Mouse (Mus musculus): ENCODE results near the gene Fam124a.
"Not testable (repeated sequence)": the region's sequence is repeated elsewhere in the genome, so short reads cannot be mapped to it uniquely, and the experiment has no call there.

Gene Fam124a

DNA sequence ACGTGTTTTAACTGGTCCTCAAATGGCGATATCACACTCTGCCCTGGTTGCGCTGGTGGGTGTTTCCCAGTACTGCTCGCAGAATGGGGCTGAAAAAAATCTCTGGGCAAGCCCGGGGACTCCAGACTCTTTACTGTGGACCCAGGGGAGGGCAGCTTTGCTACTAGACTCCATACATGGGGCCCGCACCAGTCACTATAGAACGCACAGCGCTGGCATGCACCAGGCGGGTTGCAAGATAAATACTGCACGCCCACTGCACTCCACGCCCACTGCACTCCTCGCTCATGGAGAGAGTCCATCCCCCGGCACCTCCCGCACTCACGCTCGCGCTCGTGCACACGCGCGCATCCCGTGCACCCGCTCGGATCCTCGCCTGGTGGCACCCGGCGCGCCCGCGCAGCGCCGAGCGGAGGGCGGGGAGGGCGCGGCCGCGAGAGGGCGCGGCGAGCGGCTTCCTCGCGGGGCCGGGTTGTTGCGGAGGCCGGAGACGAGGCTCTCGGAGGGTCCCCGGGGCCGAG lies at the start of gene Fam124a:
Gene Fam124a, plus strand, starts transcription at position 429 of the 521 bp plus-strand sequence.
- peak; percentile 57 for DNase-seq (ENCODE audit: low spot score)

DNA sequence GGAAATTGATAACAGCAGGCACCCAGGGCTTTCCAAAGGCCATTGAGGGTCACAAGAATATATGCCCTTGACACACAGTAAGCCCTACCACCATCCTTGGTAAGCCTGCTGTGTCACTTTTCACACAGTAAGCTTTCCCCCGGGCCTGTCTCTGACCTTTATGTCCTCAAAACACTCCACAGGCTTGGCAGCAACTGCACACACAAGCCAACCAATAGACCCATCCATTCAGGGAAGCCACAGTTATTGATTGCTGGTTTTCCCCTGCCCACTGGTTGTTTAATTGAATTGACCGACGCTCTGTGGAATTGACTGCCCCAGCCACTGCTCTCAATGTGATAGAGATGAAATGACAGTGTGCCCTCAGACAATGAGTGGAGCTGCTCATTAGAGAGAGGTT lies 49.3 kb upstream of the Fam124a start:
- no peak for DNase-seq (ENCODE audit: low spot score)

DNA sequence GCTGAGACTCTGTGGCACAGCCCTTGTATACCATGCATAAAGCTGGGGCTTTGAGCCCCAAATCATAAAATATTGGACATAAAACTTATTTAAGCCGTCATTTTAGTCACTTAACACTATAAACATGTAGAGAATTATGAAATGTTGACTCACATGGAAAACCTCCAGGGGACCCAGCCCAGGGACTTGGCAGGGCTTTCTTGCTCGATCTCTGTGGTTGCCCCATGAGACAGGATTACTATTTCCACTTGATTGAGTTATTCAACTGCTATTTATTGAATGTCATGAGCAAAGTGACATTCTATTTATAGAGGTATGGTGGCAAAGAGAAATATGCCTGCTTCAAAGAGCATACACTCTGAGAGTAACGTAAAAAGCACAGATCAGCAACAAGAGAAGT lies 46.2 kb upstream of the Fam124a start:
- DNase-seq (ENCODE audit: low spot score), result peak; percentile 6

DNA sequence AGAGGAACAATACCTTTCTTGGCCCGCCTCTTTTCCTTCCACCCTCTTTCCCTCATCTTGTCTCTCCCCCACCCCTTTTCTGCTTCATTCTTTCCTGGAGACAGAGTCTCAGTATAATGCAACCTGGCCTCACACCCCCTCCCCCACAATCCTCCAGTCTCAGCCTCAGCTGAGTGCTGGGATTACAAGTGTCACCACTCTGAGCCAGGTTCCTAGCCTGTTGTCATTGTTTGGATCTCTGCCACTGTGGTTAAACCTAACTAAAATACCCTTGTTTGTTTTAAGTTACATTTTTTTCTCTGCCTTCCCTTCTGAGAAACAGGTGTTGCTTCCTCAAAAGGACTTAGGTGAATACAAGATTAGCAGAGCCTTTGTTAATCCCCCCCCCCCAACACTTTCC lies 42.7 kb upstream of the Fam124a start:
- DNase-seq (ENCODE audit: low spot score), result no peak

DNA sequence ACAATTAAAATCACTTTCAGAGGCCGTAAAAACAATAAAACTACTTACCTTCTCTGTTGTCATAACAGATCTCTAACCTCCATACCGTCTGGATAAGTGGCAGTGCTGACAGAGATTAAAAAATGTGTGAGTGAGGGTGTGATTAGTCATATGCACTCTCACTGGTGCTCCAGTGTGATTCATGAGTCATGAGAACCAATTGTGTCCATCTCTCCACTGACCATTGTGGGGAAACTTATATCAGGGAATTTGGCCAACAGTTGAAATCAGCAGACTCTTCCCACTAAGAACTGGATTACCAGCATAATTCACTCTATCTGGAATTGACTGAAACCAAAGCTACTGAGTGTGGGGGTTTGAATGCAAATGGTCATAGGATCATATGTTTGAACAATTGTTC lies 24.6 kb upstream of the Fam124a start:
- DNase-seq (ENCODE audit: low spot score), result no peak

DNA sequence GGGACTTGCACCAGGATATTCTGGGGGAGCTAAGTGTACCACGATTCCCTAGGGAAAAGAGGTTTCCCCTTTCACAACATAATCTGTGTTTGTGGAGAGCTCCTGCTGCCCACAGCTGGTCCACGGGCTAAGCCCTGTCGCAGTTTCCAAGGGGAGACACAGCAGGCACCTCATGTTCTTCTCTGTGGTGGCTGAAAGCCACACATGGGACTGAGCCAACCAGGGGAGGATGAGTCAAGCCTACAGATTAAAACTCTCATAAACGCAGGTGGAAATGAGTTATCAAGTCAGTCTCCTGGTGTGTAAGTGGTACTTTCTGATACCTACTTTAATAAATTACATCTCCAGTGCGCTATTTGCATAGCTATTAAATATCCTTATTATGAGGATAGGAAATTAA lies 19.4 kb upstream of the Fam124a start:
- DNase-seq (ENCODE audit: low spot score), result no peak

DNA sequence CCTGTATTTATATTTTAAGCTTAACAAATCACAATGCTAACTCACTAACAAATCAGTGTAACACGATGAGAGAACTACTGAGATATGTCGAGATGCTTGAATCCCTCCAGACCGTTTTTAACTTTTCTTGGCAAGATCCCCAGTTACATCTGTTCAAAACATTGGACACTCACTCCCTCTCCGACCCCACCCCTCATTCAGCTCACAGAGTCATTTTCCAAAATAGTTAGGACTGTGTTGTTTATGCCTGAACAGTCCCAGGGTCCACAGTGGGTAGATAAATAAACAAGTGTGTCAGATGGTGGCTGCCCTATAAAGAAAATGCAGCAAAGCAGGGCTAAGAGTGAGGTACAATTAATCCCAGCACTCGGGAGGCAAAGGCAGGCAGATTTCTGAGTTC lies 18.5 kb upstream of the Fam124a start:
- no peak for DNase-seq (ENCODE audit: low spot score)

DNA sequence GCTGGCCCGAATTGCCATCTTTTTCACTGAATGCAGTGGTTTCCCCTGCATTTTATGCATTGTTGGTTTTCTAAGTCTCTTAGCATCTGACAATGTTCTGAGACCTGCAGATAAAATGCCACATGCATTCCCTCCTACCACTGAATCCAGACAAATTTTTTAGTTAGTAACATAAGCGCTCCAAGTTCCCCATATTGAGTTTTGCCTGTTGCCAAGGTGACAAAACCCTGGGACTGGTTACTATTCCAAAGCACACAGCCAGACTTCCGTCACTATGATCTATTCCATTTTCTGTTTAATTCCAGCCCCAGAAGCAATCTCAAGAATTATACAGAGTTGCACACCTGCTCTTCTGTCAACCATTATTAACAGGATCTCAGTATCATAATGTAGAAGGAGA lies 15.7 kb upstream of the Fam124a start:
- DNase-seq (ENCODE audit: low spot score), result no peak

DNA sequence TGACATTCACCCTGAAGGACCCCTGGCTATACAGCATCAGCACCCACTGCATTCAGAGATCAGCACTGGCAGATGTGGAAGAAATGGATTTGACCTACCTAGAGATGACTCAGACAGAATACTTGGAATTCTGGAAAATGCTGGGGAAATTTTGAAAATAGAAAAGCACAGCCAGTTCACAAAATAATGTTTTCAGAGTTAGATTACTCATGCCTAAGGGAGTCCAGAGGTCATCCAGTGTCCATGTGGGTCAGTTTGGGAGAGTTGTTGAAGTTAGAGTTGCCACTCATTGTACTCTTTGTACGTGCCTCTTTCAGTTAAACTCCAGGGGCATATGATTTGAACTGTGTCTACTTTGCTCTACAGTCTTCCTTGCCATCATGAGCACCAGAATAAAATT lies 13.8 kb upstream of the Fam124a start:
- peak; percentile 7 for DNase-seq (ENCODE audit: low spot score)

DNA sequence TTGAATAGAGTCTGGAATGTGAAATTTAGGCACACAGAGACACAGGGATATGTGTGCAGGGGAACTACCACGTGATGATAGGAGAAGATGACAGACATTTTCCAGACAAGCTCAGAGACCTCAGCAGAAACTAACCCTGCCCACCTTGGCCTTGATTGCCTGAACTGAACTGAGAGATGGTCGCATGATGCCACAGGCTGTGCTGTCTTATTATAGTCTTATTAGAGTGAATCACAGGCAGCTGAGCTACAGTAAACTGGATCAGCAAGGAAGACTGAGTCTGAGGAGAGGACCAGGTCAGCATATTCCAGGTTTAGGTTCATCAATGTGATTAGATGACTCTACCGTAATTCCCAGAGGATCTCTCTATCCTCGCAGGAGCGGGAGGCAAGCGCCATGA lies 9.2 kb upstream of the Fam124a start:
- DNase-seq (ENCODE audit: low spot score), result no peak

DNA sequence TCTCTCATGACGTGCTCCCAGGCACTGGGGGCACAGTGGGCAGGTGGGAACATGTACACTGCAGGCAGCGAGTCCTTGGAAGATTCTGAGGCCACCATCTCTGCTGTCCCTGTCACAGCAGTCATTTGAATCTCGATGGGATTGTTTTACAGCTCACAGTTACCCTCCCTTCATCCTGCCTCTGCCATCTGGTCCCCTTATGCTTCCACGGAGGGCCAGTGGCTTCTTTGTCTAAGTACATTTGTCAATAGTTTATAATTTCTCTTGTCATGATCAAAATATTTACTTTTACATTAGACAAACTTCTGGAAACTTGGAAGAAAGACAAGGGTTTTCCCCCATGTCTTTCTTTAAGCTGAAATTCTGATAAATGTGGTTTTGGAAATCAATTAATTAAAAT lies 8.8 kb upstream of the Fam124a start:
- DNase-seq (ENCODE audit: low spot score), result no peak

DNA sequence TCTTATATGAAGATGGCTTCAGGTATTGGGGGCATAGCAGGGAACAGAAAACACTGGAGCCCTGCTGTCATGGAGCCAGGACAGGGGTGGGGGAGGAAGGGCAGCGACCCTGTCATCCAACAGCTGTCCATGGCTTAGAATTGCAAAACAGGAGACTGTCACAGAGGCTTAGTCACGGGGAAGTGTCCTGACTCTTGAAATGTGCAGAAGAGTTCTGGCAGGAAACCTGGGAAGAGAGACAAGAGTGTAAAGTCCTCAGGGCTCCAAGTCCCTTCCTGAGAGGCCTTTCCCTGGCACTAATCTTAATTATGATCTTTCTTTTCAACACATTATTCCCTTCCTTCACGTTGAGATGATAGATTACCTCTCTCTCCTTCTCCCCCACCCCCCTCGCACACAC lies 5.4 kb upstream of the Fam124a start:
- no peak for DNase-seq (ENCODE audit: low spot score)

DNA sequence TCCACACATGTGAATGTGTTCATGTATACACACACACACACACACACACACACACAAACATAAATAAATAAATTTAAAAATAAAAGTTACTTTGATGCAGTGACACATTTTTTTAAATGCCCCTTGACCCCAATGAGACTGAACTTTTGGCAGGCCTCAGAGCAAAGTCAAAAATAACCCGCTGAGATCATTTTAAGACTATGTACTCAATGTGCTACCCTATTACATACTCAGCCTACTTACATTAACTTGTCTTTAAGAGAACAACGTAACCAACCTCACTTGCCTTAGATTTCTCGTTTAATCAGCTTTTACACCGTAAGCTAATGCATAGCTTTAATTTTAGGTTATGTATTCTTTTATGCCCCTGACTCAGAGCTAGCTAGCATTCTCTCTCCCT lies 2.8 kb upstream of the Fam124a start:
- no peak for DNase-seq (ENCODE audit: low spot score)

DNA sequence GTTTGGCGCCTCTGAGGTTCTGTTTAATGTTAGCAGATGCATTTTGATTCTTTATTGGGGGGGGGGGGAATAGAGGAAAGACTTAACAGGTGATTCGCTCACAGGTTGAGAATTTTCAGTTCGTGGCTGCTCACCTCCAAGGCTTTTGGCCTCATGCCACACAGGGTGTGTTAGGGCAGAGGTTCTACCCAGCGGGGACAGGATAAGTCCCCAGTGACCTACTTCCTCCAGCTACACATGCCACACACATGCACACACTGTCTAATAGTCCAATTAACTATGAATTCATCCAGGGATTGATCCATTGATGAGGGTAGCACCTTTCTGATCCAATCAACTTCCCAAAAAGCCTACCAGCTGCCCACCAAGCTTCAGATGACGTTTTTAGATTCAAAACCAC lies 1.8 kb upstream of the Fam124a start:
- no peak for DNase-seq (ENCODE audit: low spot score)

DNA sequence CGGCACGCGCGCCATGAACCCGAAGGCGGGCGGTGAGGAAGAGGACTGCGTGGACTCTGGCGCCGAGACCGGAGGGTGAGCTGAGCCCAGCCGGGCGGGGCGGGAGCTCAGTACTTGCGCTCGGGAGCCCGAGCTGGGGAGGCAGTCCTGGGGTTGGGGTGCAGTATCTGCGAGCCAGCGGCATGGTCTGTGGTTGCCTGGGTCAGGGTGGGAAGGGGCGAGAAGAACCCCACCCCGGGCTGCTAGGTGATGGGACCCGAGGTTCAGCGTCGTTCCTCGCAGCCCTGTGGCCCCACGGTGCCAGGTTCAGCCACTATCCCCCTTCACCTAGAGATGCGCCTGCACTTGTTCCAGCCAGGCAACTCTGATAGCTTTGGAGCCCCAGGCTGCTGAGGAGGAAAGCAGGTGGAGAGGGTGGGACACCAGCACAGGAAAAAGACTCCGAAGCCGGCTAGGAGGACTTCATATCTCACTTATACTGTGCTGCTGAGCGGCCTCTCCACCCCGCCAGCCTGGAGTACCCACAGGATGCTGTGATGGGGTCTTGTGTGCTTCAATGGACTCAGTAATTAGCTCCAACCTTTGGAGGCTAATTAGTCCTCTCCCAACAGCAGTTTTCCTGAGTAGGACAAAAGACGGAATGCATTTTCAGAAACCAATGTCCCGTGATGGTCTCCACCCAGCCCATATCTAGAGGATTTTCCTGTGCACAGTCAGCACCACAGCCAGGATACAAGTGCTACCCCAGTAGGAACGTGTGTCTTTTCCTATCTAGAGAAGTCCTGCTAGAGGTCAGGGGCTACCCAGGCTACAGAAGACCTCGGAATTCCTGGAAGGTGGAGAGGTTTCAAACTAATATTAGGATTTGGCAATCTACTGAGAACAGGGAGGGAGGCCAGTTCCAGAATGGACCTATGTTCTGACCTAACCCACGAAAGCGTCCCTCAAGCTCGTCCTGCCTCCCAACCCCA lies 588 bp downstream of the Fam124a start:
- DNase-seq (ENCODE audit: low spot score), result no peak

DNA sequence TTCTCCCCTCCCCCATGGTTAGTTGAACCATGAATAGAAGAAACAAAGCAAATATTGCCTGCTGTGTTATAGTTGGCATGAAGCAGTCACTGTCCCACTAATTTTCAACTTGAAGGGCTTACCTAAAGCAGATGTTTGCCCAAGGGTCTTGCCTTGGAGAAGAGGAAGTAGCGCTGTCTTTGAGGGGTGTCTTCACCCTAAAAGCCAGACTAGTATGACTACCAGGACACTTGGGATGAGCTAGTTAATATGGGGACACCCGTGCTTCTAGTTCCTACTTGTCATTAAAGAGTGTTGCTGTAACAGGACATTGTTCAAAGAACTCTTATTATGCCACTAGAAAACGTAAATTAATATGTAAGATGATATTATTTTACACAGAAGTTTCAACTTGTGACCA lies 1.6 kb downstream of the Fam124a start:
- no peak for DNase-seq (ENCODE audit: low spot score)

DNA sequence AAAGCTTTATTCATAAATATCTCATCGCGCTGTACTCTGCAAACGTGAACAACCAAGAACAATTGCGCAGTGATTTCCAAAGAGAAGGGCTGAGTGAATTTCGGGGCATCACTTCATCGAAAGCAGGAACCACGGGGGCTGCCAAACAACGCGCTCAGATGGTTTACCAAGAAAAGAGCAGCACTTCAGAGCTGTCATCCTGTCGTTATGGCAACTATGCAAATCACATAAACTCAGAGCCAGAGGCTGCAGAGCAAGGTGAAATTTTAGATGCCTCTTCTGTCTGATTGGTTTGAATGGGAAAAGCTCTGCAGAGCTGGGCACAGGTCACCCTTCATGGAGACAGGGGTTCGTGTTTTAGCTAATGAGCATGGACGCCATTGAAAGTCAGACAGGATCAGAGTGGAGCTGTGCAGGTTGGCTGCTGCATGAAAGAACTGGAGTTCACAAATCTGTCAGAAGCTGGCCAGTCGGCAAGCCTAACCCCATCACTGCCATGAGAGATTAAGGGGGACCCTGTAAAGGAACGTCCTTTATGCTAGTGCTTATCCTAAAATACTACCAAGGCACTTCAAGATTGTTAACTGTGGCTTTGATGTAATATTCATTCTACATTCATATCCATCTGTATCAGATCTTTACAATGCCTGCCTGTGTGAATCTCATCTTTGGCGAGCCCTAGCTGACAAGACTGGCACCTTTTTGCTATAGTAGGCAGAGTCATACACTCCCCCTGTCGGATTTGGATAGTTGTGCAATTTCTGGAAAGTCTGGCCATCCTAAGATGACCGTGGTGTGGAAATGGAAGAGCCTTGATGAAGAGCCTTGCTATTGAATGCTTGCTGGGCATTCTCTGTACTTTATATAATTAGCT lies 6.6 kb downstream of the Fam124a start:
- DNase-seq (ENCODE audit: low spot score), result no peak

DNA sequence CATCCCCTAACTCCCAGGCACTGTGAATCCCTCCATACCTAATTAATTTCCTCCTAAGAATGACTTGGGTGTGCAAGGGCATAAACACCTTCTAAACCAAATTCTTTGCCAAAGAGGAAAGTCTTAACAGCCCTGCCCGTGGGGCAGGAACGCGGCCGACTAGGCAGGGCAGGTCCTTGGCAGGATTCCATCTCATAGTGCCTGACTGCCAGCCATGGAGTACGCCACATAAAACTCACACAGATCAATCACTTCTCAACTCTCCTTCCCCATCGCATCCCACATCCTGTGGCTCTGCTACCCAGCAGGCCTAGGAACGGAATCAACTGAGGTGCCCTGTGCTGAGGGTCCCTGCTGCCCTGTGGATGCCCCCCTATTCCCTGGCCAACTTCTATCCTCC lies 8.1 kb downstream of the Fam124a start:
- DNase-seq (ENCODE audit: low spot score), result peak; percentile 6

DNA sequence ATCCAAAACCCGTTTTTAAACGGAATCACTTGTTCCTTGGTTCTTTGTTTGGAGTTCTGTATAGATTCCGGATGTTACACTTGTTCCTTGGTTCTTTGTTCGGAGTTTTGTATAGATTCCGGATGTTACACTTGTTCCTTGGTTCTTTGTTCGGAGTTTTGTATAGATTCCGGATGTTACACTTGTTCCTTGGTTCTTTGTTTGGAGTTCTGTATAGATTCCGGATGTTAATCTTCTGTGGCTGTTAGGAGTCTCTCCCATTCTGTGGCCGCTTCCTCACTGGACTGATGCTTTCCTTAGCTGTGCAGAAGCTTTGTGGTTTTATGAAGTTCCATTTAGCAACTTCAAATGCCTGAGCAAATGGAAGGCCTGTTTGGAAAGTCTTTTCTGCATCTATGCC lies 11.3 kb downstream of the Fam124a start, which contains the start of gene Gm4131:
Gene Gm4131, minus strand, starts transcription at position 101 of the 400 bp plus-strand sequence.
- not testable (repeated sequence) for DNase-seq (ENCODE audit: low spot score)

DNA sequence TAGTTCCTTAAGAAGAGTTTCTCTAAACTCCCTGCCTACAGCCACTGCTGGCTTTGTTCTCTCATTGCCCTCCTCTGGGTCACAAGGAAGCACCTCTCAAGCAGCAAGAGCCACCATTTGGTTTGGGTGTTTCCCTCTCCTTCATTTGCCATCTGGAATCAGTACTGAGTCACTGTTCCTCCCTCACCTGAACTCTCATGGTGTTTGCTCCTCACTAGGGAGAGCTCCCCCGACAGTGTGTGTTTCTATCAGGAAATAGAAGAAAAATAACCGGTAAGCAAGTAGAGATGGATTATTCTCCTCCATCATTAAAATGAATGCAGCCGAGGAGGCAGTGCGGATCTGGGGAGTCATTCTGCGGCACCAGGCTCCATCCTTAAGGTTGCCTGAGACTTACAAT lies 13.9 kb downstream of the Fam124a start:
- no peak for DNase-seq (ENCODE audit: low spot score)

DNA sequence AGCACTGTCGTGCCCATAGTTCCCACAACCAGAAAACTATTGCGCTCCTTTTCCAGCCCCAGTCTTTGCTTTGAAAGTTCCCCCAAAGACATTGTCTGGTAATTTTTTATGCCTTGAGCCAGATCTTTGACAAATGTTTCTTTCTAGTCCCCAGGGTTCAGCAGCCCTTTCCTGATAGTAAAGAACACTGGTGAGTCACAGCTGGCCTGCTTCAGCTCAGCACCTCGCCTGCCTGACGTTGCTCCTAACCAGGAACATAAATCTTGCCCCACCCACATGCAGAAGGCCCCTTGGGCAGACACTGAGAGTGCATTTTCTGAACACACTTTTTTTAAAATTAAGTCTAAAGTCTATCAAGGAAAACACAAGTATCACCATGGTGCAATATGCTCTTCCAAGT lies 14.8 kb downstream of the Fam124a start:
- DNase-seq (ENCODE audit: low spot score), result peak; percentile 38

DNA sequence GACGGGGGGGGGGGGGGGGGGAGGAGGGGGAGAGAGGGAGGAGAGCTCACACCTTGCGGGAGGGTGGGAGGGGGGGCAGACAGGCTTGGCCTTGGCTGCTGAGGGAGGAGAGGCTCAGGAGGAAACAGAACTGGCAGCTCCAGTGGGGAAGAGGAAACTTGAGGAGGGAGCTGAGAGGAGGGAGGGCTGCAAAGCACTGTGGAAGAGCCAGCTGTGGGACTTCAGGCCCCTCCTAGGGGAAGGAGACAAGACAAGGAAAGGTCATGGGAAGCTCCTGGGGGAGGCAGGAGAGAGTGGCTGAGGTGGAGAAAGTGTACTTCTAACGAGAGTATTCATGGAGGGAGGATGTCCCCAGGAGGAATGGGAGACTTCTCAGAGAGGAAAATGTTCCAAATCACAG lies 17.9 kb downstream of the Fam124a start:
- no peak for DNase-seq (ENCODE audit: low spot score)

DNA sequence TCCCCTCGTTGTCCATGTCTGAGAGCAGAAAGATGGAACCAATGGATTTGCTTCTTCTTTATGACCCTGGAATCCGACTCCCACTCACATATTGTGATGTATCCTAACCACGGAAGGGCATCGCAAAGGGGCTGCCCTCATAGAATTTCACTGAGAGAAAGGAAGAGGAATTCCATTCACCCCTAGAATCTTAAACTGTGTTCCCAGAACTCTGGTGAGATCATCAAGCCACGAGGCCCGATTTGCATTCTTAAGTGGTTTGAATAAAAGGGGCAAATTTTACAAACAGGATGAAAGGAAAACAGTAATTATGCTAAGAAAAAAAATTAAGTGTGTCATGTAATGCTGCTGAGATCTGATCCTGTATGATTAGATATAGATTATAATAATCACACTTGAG lies 19.4 kb downstream of the Fam124a start:
- DNase-seq (ENCODE audit: low spot score), result no peak
